In genomic region chr7:29233745-29234144, GRCm38 (mm10) we compare ENCODE assay signal across 12 mouse cellular contexts. TPM values are rescaled to one million over a fixed set of nuclear protein-coding genes. Genes with fewer than 3 reads are reported as not detected.
DNase-seq lines count a peak whose midpoint lies in the region; ATAC-seq and TF ChIP-seq lines count a peak whose summit lies in the region.
"Had no signal": no experiment of that assay in that cellular context is flagged by ENCODE, and none has a peak within 500 bp of the region (broad histone marks: within the 10 kb centered on the region; RNA-seq: fewer than 3 reads in every experiment).

No protein-coding gene starts in this region.

- TF ChIP-seq EP300 in heart, postnatal 0 days (IDR thresholded peaks at IDR 0.05; ENCODE audit: low read depth), result peak; percentile 36; the same call in 1 of the 2 replicates

- H3K4me3 ChIP-seq in layer of hippocampus, adult 2 months, result no peak overlapping the region
- no peak overlapping the region for H3K4me3 ChIP-seq in heart, postnatal 0 days (ENCODE audit: low read depth, low read length)
- H3K4me3 ChIP-seq: embryonic facial prominence, embryonic 13.5 days; limb, embryonic 12.5 days had no signal

- TF ChIP-seq CTCF in layer of hippocampus, adult 2 months (conservative IDR thresholded peaks at IDR 0.05), result no peak
- no peak for TF ChIP-seq CTCF in heart, postnatal 0 days (IDR thresholded peaks at IDR 0.05; ENCODE audit: low read depth)

- no peak overlapping the region for H3K4me2 ChIP-seq in heart, postnatal 0 days (ENCODE audit: low read depth, low read length)
- H3K4me2 ChIP-seq: embryonic facial prominence, embryonic 13.5 days; limb, embryonic 12.5 days had no signal

- no peaks in the 10 kb centered on the region for H3K36me3 ChIP-seq in heart, postnatal 0 days (replicated peaks; ENCODE audit: control insufficient read depth, insufficient read depth, low read length)
- H3K36me3 ChIP-seq: embryonic facial prominence, embryonic 13.5 days; limb, embryonic 12.5 days had no signal

- 0 out of 2 replicates have a peak, but pooled peaks cover 11% of the 10 kb centered on the region for H3K27me3 ChIP-seq in heart, postnatal 0 days (ENCODE audit: control insufficient read depth, insufficient read depth, low read length)

- peaks cover 9% of the 10 kb centered on the region for H3K4me1 ChIP-seq in heart, postnatal 0 days (ENCODE audit: control insufficient read depth, insufficient read depth)

- DNase-seq in layer of hippocampus, adult 2 months (ENCODE audit: low spot score in 2 of 2), result peak; percentile 32 to 42
- DNase-seq in layer of hippocampus, adult 11-12 months (ENCODE audit: low spot score), result no peak
- peak; percentile 50 for DNase-seq in adipocyte (ENCODE audit: low spot score)
- peak; percentile 89 for DNase-seq in heart, postnatal 0 days (ENCODE audit: low spot score)
- no peak for DNase-seq in embryo, embryonic 11 days
- DNase-seq in urinary bladder, postnatal 25 days (ENCODE audit: low spot score), result no peak
- DNase-seq in neural tube, embryonic 10.5 days (ENCODE audit: extremely low spot score, low spot score), result no peak

- ATAC-seq in heart, postnatal 0 days (ENCODE audit: insufficient read depth, low read depth), result peak; percentile 49
- ATAC-seq in megakaryocyte progenitor cell, adult 5-6 weeks (replicated peaks; ENCODE audit: poor library complexity), result peak; percentile 29

- H3K9ac ChIP-seq in heart, postnatal 0 days (replicated peaks; ENCODE audit: low read depth, low read length), result no peak overlapping the region; the same call in 1 of the 2 replicates
- H3K9ac ChIP-seq: embryonic facial prominence, embryonic 13.5 days; limb, embryonic 12.5 days had no signal

- H3K9me3 ChIP-seq in heart, postnatal 0 days (replicated peaks; ENCODE audit: control insufficient read depth, low read length), result no peaks in the 10 kb centered on the region
- H3K9me3 ChIP-seq: embryonic facial prominence, embryonic 13.5 days; limb, embryonic 12.5 days had no signal

- H3K27ac ChIP-seq in layer of hippocampus, adult 2 months, result no peak overlapping the region; the same call in 1 of the 2 replicates
- H3K27ac ChIP-seq in heart, postnatal 0 days (ENCODE audit: low read depth), result peak overlapping the region; percentile 87
- H3K27ac ChIP-seq: embryonic facial prominence, embryonic 13.5 days; limb, embryonic 12.5 days had no signal

- WGBS in heart, postnatal 0 days, result 6% methylated on average over 6 of the region's 6 CpGs

RNA-seq across cellular contexts. Expression of gene Kcnk6, which starts 1.4 kb away (rescaled TPM):
- 1 to 10 TPM; 2.2 to 2.4 TPM for total RNA-seq in layer of hippocampus, adult 2 months (2021)
- total RNA-seq in heart, postnatal 0 days (2014; rRNA removed; ENCODE audit: low replicate concordance), result 6.3 and 27.4 TPM in 2 replicates
- polyA plus RNA-seq in heart, postnatal 0 days (2015; fragmentation: Nextera tagmentation; extraction: Ambion mirVana), result 0.88 and 0.96 TPM in 2 replicates
- total RNA-seq in megakaryocyte progenitor cell, adult 5-6 weeks (2015), result 4.2 and 5.8 TPM in 2 replicates
- 8.0 and 9.3 TPM in 2 replicates for total RNA-seq in megakaryocyte progenitor cell, adult 5-6 weeks (2017)

RNA-seq across cellular contexts. Expression of gene Yif1b, which starts 4.4 kb away (rescaled TPM):
- 10 to 100 TPM; 40.7 to 42.9 TPM for total RNA-seq in layer of hippocampus, adult 2 months (2021)
- 174 and 194 TPM in 2 replicates for total RNA-seq in heart, postnatal 0 days (2014; rRNA removed; ENCODE audit: low replicate concordance)
- polyA plus RNA-seq in heart, postnatal 0 days (2015; fragmentation: Nextera tagmentation; extraction: Ambion mirVana), result 121 and 125 TPM in 2 replicates
- total RNA-seq in megakaryocyte progenitor cell, adult 5-6 weeks (2015), result 75.8 and 77.8 TPM in 2 replicates
- 28.2 and 34.1 TPM in 2 replicates for total RNA-seq in megakaryocyte progenitor cell, adult 5-6 weeks (2017)

RNA-seq across cellular contexts. Expression of gene 2200002D01Rik, which starts 14.5 kb away (rescaled TPM):
- under 1 TPM in 1 of 2 experiments, not detected in 1; 0.36 TPM for total RNA-seq in layer of hippocampus, adult 2 months (2021)
- 0.42 and 1.5 TPM in 2 replicates for total RNA-seq in heart, postnatal 0 days (2014; rRNA removed; ENCODE audit: low replicate concordance)
- polyA plus RNA-seq in heart, postnatal 0 days (2015; fragmentation: Nextera tagmentation; extraction: Ambion mirVana), result 11.8 and 14.0 TPM in 2 replicates
- total RNA-seq in megakaryocyte progenitor cell, adult 5-6 weeks (2015), result 0.20 TPM in 1 of 2 replicates, not detected in the other
- total RNA-seq in megakaryocyte progenitor cell, adult 5-6 weeks (2017), result 1.4 TPM in 1 of 2 replicates, not detected in the other
- total RNA-seq: layer of hippocampus, adult 18-20 months; midbrain, postnatal 0 days had no signal

RNA-seq across cellular contexts. Expression of gene Catsperg1, which starts 19.9 kb away (rescaled TPM):
- 1 to 10 TPM; 1.2 to 2.4 TPM for total RNA-seq in layer of hippocampus, adult 2 months (2021)
- 1.2 TPM in 1 of 2 replicates, not detected in the other for total RNA-seq in heart, postnatal 0 days (2014; rRNA removed; ENCODE audit: low replicate concordance)
- 0.14 TPM in 2 replicates for polyA plus RNA-seq in heart, postnatal 0 days (2015; fragmentation: Nextera tagmentation; extraction: Ambion mirVana)
- total RNA-seq in megakaryocyte progenitor cell, adult 5-6 weeks (2015), result 1.1 TPM in 1 of 2 replicates, not detected in the other
- total RNA-seq in megakaryocyte progenitor cell, adult 5-6 weeks (2017), result 0.20 and 0.50 TPM in 2 replicates

RNA-seq across cellular contexts. Expression of gene Spint2, which starts 48.0 kb away (rescaled TPM):
- 10 to 100 TPM; 18.3 to 21.7 TPM for total RNA-seq in layer of hippocampus, adult 2 months (2021)
- total RNA-seq in heart, postnatal 0 days (2014; rRNA removed; ENCODE audit: low replicate concordance), result 30.1 and 46.6 TPM in 2 replicates
- polyA plus RNA-seq in heart, postnatal 0 days (2015; fragmentation: Nextera tagmentation; extraction: Ambion mirVana), result 81.6 and 83.2 TPM in 2 replicates
- 60.8 and 62.8 TPM in 2 replicates for total RNA-seq in megakaryocyte progenitor cell, adult 5-6 weeks (2015)
- 21.2 and 34.1 TPM in 2 replicates for total RNA-seq in megakaryocyte progenitor cell, adult 5-6 weeks (2017)

Comparison
In these comparisons a context has a peak if more than half of its experiments do, and no peak if none do; other contexts are left out.
1. DNase-seq: peak in layer of hippocampus, adult 2 months (2 of 2), adipocyte (single experiment) and heart, postnatal 0 days (single experiment); none in layer of hippocampus, adult 11-12 months (single experiment), embryo, embryonic 11 days (single experiment), urinary bladder, postnatal 25 days (single experiment) and neural tube, embryonic 10.5 days (single experiment).